Mouse (Mus musculus) kidney, embryonic 15.5 days (tissue): Measurements from ENCODE around the gene Rps6kb2. TPM values are rescaled to one million over a fixed set of nuclear protein-coding genes. Genes with fewer than 3 reads are reported as not detected.

Experiments
- ATAC-seq: fragments of 200-750 bp; cut with Nextera tagmentation; replicated peaks from 2 replicates; pipeline ENCODE4 v1.8.0; 2017; ENCODE audit warnings: moderate TSS enrichment; ENCODE audit not compliant: low FRiP score
- H3K27ac ChIP-seq: fragments of 300-500 bp; sonication (generic); 2 replicates; pipeline ENCODE4 v1.5.1; 2015; ENCODE audit warnings: mild to moderate bottlenecking, inconsistent platforms
- H3K27me3 ChIP-seq: fragments of 300-500 bp; sonication (generic); 2 replicates; pipeline ENCODE4 v1.6.1; 2015; ENCODE audit warnings: inconsistent platforms
- H3K36me3 ChIP-seq: fragments of 300-500 bp; sonication (generic); 2 replicates; pipeline ENCODE4 v1.6.1; 2015; ENCODE audit warnings: inconsistent platforms
- H3K4me1 ChIP-seq: fragments of 300-500 bp; sonication (generic); 2 replicates; pipeline ENCODE4 v1.6.1; 2015; ENCODE audit warnings: inconsistent platforms
- H3K4me2 ChIP-seq: fragments of 300-500 bp; sonication (generic); 2 replicates; pipeline ENCODE4 v1.6.1; 2015; ENCODE audit warnings: moderate library complexity, mild to moderate bottlenecking, inconsistent platforms
- H3K4me3 ChIP-seq: fragments of 300-500 bp; sonication (generic); replicated peaks from 2 replicates; pipeline ENCODE4 v1.5.1; 2015; ENCODE audit warnings: mild to moderate bottlenecking, inconsistent platforms
- H3K9ac ChIP-seq: fragments of 300-500 bp; sonication (generic); 2 replicates; pipeline ENCODE4 v1.6.1; 2015; ENCODE audit warnings: mild to moderate bottlenecking, inconsistent platforms
- H3K9me3 ChIP-seq: fragments of 300-500 bp; sonication (generic); replicated peaks from 2 replicates; pipeline ENCODE4 v1.6.1; 2016; ENCODE audit warnings: inconsistent platforms
- WGBS: fragments of 180-500 bp; shearing (Covaris S2); methylation state at CpG from one replicate; pipeline ENCODE4 v1.1.7; 2015; ENCODE audit warnings: mixed read lengths; 5-methylcytosine and 5-hydroxymethylcytosine counted together
- polyA plus RNA-seq: library from polyadenylated mRNA; unstranded; fragments of >200 nt; fragmentation: Nextera tagmentation; extraction: Ambion mirVana; gene quantifications from 2 replicates; pipeline ENCODE4 v1.2.1, GENCODE M21; 2015

Gene Rps6kb2
- polyA plus RNA-seq, 1 experiment from 2014 or later = 58.5 TPM

DNA sequence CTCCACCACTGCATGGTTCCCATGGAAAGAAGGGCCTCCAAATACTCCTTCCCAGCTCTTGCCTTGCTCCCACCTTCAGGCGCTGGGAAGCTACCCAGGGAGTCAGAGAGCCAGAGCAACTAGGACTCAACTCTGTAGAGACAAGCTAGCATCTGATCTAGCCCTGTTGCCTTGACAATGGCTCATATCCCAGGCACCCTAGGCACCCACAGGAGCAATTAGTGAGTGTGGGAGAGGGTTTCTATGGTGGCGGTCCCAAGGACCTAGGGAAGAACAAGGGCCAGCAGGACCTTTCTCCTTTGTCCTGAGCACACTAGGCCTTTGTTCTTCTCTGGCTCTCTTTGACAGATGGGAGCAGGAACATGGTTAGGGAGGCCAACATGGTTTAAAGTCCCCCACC lies 20.5 kb upstream of the Rps6kb2 start:
- H3K9me3 ChIP-seq = no peaks in the 10 kb centered on the region
- WGBS = 89% methylated on average over 2 of the region's 2 CpGs
- no peak overlapping the region for H3K9ac ChIP-seq
- H3K4me1 ChIP-seq = peaks cover 33% of the 10 kb centered on the region
- no peak overlapping the region for H3K4me3 ChIP-seq
- H3K27ac ChIP-seq = 0 out of 2 replicates have a peak overlapping the region, but pooled peaks have one; percentile 8
- H3K36me3 ChIP-seq = no peaks in the 10 kb centered on the region
- no peak for ATAC-seq
- H3K27me3 ChIP-seq = no peaks in the 10 kb centered on the region
- H3K4me2 ChIP-seq = no peak overlapping the region

DNA sequence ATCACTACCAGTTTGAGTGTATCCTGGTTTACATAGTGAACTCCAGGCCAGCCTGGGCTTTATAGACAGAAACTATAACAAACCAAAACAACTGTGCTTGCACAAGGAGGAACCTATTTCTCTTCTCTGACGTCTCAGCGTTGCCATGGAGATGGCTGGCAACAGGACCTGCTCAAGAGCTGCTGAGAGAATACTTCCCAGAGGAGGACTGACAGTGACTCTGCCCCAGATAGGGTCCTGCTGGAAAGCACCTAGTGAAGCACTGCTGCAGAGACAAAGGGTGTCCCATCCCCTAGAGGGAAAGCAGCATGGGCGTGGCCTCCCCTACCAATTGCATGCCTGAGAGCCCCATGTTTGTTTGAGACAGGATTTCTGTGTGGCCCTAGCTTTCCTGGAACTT lies 18.7 kb upstream of the Rps6kb2 start:
- Histone ChIP-seq H3K9me3 (no peaks in the 10 kb centered on the region), H3K4me2 (no peak overlapping the region), H3K27ac (no peak overlapping the region), H3K4me3 (no peak overlapping the region), H3K4me1 (peaks cover 28% of the 10 kb centered on the region), H3K9ac (no peak overlapping the region), H3K27me3 (peaks cover 2% of the 10 kb centered on the region; the same call in 1 of the 2 replicates), H3K36me3 (no peaks in the 10 kb centered on the region)
- WGBS = 34% methylated on average over 3 of the region's 3 CpGs
- no peak for ATAC-seq

DNA sequence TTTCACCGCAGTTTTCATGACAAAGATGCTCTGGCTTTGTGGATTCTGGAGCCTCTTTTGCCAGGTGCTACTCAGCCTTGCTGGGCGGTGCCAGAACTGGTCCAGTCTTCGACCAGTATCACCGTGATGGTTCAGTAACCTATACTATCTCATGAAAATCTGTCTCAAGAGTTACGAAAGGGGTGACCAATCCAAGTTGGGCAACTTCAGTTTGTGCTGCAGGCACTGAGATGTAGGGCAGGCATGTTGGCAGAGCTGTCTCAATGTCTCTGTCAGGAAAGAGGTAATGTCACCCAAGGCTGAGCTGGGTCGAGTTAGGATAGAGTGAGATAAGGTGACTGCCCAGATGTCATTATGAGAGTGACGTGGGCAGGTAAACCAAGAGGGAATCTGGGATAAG lies 17.3 kb upstream of the Rps6kb2 start:
- no peak overlapping the region for H3K4me3 ChIP-seq
- H3K9me3 ChIP-seq = no peaks in the 10 kb centered on the region
- no peak overlapping the region for H3K4me2 ChIP-seq
- no peaks in the 10 kb centered on the region for H3K36me3 ChIP-seq
- H3K27me3 ChIP-seq = peaks cover 9% of the 10 kb centered on the region
- no peak overlapping the region for H3K27ac ChIP-seq
- ATAC-seq = no peak
- H3K4me1 ChIP-seq = peaks cover 29% of the 10 kb centered on the region
- WGBS = 86% methylated on average over 7 of the region's 7 CpGs
- no peak overlapping the region for H3K9ac ChIP-seq

DNA sequence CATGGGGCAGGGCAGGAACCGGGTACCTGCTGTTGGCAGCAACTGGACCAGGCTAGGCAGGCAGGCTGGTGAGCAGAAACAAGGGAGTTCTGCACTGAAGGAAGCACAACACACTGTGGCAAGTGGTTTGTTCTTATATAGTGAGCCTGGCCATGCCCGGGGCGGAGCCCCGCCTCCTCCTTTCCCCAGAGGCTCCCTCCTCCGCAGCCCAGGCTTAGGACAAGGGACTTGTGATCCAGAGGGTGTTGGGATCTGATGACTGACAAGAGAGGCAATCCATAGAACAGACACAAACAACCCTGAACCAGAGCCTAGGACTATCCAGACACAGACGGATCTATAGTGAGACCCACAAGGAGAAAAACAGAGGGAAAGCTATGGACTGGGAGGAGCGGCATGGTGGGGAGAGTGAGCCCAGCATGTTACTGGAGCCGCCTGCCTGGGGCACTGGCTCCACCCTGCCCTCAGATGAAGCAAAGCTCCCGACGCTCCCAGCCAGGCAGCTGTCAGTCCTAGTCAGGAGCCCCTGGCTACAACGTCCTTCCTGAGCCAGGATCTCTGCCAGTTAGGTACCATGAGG lies 12.3 kb upstream of the Rps6kb2 start, which contains the start of gene Carns1:
Carns1 (minus strand) TSS at position 112 of the 580 bp plus-strand sequence.
- 3% methylated on average over 11 of the region's 11 CpGs for WGBS
- H3K4me3 ChIP-seq = peak within 1 kb of the TSS; percentile 28
- no peaks in the 10 kb centered on the region for H3K36me3 ChIP-seq
- H3K27me3 ChIP-seq = peaks cover 9% of the 10 kb centered on the region
- peak within 1 kb of the TSS; percentile 55 for H3K4me2 ChIP-seq
- H3K9me3 ChIP-seq = no peaks in the 10 kb centered on the region
- peak within 1 kb of the TSS; percentile 37; the same call in 1 of the 2 replicates for H3K27ac ChIP-seq
- peak; percentile 69 for ATAC-seq
- H3K4me1 ChIP-seq = peaks cover 33% of the 10 kb centered on the region
- H3K9ac ChIP-seq = 0 out of 2 replicates have a peak within 1 kb of the TSS, but pooled peaks have one; percentile 4

DNA sequence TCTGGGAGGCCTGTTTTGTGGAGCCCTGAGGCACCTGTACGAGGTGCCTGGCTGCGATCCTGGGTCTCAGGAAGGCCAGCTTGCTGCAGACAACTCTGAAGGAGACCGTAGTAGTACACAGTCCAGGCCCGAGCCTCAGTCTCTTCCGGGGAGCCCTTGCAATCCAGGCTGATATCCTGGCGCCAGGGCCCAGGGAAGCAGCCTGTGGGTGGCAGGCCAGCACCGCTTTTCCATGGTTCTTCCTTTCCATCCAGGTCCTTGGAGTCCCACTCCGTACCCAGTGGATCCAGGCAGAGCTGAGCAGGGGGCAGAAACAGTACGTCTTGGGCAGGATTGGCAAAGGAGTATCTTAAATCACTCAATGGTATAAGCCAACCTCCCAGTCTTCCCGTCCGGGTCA lies 9.8 kb upstream of the Rps6kb2 start:
- Histone ChIP-seq H3K9ac (no peak overlapping the region), H3K4me2 (no peak overlapping the region), H3K9me3 (no peaks in the 10 kb centered on the region), H3K27ac (no peak overlapping the region), H3K4me1 (peaks cover 42% of the 10 kb centered on the region), H3K27me3 (peaks cover 9% of the 10 kb centered on the region), H3K4me3 (no peak overlapping the region), H3K36me3 (no peaks in the 10 kb centered on the region)
- ATAC-seq = no peak
- WGBS = 53% methylated on average over 11 of the region's 11 CpGs

DNA sequence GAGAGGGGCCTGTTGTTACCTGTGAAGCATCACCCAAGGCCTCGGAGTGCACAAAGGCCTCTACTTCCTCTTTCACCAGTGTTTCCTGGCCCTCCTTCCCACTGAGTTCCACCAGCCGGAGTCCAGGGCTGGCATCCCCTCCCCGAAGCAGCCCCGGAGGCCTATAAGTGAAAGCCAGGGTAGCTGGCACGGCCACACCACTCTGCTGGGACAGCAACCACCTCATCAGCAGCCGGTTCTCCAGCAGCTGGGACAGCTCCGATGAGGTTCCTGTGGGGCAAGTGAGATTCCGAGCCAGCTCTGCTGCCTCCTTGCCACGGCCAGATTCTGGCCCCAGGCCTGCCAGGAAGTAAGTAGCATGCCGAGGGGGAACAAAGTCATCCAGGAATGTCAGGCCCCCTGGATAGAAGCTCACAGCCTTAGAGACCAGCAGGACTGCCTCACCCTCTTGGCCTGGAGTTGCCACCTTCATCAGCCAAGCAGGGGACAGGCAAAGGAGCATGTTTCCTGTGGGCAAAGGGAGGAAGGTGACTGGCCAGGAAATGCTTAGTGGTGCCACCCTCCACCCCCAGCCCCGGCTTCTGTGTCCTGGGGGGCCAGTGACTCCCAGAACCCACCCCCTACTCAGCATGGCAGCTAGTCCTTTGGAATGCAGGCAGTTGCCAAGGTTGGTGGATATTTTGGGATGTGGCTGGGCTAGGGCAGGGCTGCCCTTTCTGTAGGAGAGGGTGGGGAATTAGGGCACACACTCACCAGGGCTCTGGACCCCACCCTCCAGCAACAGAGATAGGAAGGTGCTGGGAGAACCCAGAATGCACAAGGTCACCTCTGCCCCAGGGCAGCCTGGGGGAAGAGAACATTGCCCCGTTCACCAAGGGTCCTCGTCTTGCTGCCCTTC lies 8.5 kb upstream of the Rps6kb2 start:
- H3K9ac ChIP-seq = no peak overlapping the region
- peak overlapping the region; percentile 37; the same call in 1 of the 2 replicates for H3K27ac ChIP-seq
- H3K4me3 ChIP-seq = no peak overlapping the region

DNA sequence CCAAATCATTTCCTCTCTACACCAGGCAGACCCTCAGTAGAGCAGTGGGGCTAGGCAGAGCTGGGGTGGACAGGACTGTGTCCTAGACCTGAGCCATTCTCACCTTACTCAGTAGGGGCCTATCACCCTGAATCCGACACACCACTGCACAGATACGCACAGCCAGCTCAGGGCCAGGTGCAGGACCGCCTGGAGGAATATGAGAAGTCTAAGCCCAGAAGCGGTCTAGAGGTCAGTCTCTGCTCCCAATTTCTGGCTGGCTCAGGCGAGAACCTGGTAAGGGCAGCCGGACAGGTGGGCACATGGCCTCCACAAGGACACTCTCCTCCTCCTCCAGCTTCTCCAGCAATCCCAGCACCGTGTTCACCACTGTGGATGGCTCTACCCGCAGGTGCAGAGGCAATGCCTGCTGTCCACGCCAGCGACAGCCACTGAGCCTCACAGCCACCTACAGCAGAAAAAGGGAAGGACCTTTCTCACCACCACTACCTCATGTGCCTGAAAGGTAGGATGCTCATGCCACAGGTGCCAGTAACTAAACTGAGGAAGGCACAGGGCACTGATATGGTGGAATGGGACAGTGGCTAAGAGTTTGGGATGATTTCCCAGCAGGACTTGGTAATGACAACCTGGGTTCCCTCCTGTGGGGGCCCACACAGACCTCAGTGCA lies 7.7 kb upstream of the Rps6kb2 start:
- no peak for ATAC-seq
- 81% methylated on average over 10 of the region's 10 CpGs for WGBS
- no peak overlapping the region for H3K9ac ChIP-seq

More for the DNA sequence above, 8.5 kb upstream of the Rps6kb2 start:
- Histone ChIP-seq H3K4me2 (no peak overlapping the region), H3K36me3 (no peaks in the 10 kb centered on the region), H3K27me3 (peaks cover 5% of the 10 kb centered on the region), H3K9me3 (no peaks in the 10 kb centered on the region), H3K4me1 (peaks cover 42% of the 10 kb centered on the region)
- ATAC-seq = no peak
- 64% methylated on average over 13 of the region's 13 CpGs for WGBS

DNA sequence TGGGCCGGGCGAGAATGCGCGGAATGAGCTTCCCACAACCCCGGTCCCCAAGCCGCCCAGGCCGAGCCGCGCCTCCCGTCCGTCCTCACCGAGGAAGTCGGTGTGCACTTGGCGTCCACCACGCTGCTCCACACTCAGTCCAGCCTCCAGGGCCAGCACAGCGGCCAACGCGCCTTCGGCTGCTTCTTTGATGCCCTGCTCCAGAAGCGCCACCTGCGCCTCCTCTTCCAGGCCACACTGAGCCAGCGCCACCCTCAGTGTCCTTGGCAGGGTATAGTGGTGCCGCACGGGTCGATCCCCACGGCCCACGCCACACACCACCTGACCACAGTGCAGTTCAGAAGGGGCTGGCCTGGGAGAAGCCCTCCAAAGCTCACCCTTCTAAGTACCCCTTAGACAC lies 6.7 kb upstream of the Rps6kb2 start:
- Histone ChIP-seq H3K4me1 (peaks cover 30% of the 10 kb centered on the region), H3K27ac (peak overlapping the region; percentile 92), H3K36me3 (no peaks in the 10 kb centered on the region), H3K9me3 (no peaks in the 10 kb centered on the region), H3K4me3 (peak overlapping the region; percentile 51), H3K9ac (peak overlapping the region; percentile 76), H3K4me2 (peak overlapping the region; percentile 93), H3K27me3 (no peaks in the 10 kb centered on the region)
- 9% methylated on average over 27 of the region's 27 CpGs for WGBS
- peak; percentile 73 for ATAC-seq

More for the DNA sequence above, 7.7 kb upstream of the Rps6kb2 start:
- Histone ChIP-seq H3K4me3 (no peak overlapping the region), H3K27me3 (peaks cover 2% of the 10 kb centered on the region; the same call in 1 of the 2 replicates), H3K4me2 (no peak overlapping the region), H3K36me3 (no peaks in the 10 kb centered on the region), H3K4me1 (peaks cover 40% of the 10 kb centered on the region), H3K9me3 (no peaks in the 10 kb centered on the region), H3K27ac (no peak overlapping the region; the same call in 1 of the 2 replicates)

DNA sequence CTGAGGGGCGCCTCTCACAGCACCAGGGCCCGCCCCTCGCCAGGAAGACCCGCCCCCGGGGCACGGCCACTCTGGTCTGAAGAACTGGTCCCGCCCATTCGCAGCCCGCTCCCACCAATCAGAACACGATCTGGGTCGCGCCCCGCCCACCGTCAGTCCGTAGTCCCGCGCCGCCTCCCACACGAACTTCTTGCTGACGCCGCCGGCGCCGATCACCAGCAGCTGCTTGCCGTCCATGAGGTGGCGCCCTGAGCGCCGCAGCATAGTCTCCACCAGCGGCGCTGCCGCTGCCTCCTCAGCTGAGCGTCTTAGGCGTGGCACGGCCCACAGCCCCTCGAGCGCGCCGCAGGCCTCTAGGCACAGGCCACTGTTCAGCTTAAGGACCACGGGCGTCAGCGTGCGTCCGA lies 6.2 kb upstream of the Rps6kb2 start:
- peak overlapping the region; percentile 51 for H3K4me3 ChIP-seq
- no peaks in the 10 kb centered on the region for H3K27me3 ChIP-seq
- peak overlapping the region; percentile 92 for H3K27ac ChIP-seq
- peak; percentile 95 for ATAC-seq
- no peaks in the 10 kb centered on the region for H3K9me3 ChIP-seq
- peaks cover 30% of the 10 kb centered on the region for H3K4me1 ChIP-seq
- peak overlapping the region; percentile 76 for H3K9ac ChIP-seq
- no peaks in the 10 kb centered on the region for H3K36me3 ChIP-seq
- under 1% methylated on average over 43 of the region's 43 CpGs for WGBS
- peak overlapping the region; percentile 93 for H3K4me2 ChIP-seq

DNA sequence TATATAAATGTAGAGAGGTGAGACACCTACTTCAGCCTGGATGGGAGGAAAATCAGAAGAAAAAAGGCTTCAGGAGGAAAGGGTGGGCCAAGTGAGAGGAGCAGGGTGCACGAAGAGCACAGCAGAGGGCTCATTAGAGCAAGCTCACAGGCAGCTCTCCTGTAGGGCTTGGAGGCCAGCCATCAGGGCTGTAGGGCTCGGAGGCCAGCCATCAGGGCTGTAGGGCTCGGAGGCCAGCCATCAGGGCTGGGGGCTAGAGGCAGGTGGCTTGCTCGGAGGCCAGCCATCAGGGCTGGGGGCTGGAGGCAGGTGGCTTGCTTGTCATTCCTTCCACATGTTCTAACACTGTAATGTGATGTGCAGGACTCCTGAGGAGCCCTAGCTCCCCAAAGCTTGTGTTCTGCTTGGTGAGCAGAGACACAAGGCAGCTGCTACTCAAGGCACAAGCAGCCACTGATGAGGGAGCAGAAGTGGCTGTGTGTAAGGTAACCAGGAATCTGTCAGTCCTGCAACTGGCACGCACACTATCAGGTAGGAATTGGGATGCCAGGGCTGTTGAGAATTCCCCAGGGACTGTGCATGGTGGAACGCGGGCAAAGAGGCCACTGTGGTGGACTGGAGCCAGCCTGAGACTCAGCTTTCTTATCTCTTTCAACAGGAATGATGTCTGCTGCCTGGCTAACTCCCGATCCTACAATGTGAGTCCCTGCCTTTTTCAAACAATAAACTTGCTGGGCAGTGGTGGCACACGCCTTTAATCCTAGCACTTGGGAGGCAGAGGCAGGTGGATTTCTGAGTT lies 3.7 kb upstream of the Rps6kb2 start:
- no peak overlapping the region for H3K9ac ChIP-seq
- no peaks in the 10 kb centered on the region for H3K36me3 ChIP-seq
- H3K4me3 ChIP-seq = no peak overlapping the region
- H3K4me1 ChIP-seq = peaks cover 41% of the 10 kb centered on the region
- no peak for ATAC-seq
- no peaks in the 10 kb centered on the region for H3K9me3 ChIP-seq
- no peaks in the 10 kb centered on the region for H3K27me3 ChIP-seq
- H3K4me2 ChIP-seq = no peak overlapping the region
- WGBS = 83% methylated on average over 9 of the region's 9 CpGs
- H3K27ac ChIP-seq = no peak overlapping the region

DNA sequence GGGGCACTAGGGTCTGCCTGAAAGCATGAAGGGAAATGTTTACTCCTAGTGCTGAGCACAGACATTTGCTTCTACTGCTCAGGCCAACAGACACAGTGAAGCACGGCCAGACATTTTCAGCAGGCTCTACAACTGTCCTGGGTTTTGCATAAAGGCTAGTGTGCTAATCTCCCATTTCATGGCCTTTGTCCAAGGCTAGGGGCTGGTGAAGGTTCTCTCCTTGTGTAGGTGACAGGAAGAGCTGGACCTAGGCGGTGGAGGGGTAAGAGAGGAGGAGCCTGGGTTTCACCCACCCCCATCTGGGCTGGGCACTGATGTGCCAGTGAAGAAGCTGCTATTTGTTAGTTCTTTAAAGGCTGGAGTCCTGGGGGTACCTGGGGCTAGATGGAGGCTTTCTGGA lies 1.6 kb upstream of the Rps6kb2 start:
- no peak overlapping the region for H3K4me2 ChIP-seq
- peak overlapping the region; percentile 32; the same call in 1 of the 2 replicates for H3K27ac ChIP-seq
- H3K4me1 ChIP-seq = peaks cover 20% of the 10 kb centered on the region
- H3K27me3 ChIP-seq = no peaks in the 10 kb centered on the region
- no peak for ATAC-seq
- H3K4me3 ChIP-seq = no peak overlapping the region
- no peak overlapping the region for H3K9ac ChIP-seq
- WGBS = 72% methylated on average over 2 of the region's 2 CpGs
- peaks cover 19% of the 10 kb centered on the region for H3K36me3 ChIP-seq
- H3K9me3 ChIP-seq = no peaks in the 10 kb centered on the region
